Mouse (Mus musculus) midbrain, embryonic 13.5 days (tissue): Measurements from ENCODE around the gene Il1f10. TPM values are rescaled to one million over a fixed set of nuclear protein-coding genes. Genes with fewer than 3 reads are reported as not detected.

Experiments used
- ATAC-seq: fragments of 200-750 bp; cut with Nextera tagmentation; 2 replicates; pipeline ENCODE4 v1.8.0; 2017; ENCODE audit warnings: mild to moderate bottlenecking, moderate TSS enrichment, moderate library complexity
- H3K27ac ChIP-seq: fragments of 300-500 bp; sonication (generic); 2 replicates; pipeline ENCODE4 v1.5.1; 2015; ENCODE audit warnings: inconsistent platforms, mild to moderate bottlenecking, moderate library complexity
- H3K27me3 ChIP-seq: fragments of 300-500 bp; sonication (generic); 2 replicates; pipeline ENCODE4 v1.6.1; 2015; ENCODE audit warnings: mild to moderate bottlenecking, inconsistent platforms
- H3K36me3 ChIP-seq: fragments of 300-500 bp; sonication (generic); 2 replicates; pipeline ENCODE4 v1.6.1; 2015; ENCODE audit warnings: mild to moderate bottlenecking, inconsistent platforms
- H3K4me1 ChIP-seq: fragments of 300-500 bp; sonication (generic); replicated peaks from 2 replicates; pipeline ENCODE4 v1.6.1; 2015; ENCODE audit warnings: inconsistent platforms
- H3K4me2 ChIP-seq: fragments of 300-500 bp; sonication (generic); replicated peaks from 2 replicates; pipeline ENCODE4 v1.6.1; 2015; ENCODE audit warnings: moderate library complexity, mild to moderate bottlenecking, inconsistent platforms
- H3K4me3 ChIP-seq: fragments of 300-500 bp; sonication (generic); replicated peaks from 2 replicates; pipeline ENCODE4 v1.5.1; 2015; ENCODE audit warnings: mild to moderate bottlenecking, inconsistent platforms
- H3K9ac ChIP-seq: fragments of 300-500 bp; sonication (generic); replicated peaks from 2 replicates; pipeline ENCODE4 v1.6.1; 2015; ENCODE audit warnings: mild to moderate bottlenecking, inconsistent platforms
- H3K9me3 ChIP-seq: fragments of 300-500 bp; sonication (generic); 2 replicates; pipeline ENCODE4 v1.6.1; 2016; ENCODE audit warnings: mild to moderate bottlenecking, inconsistent platforms
- WGBS: fragments of 180-500 bp; shearing (Covaris S2); methylation state at CpG from one replicate; pipeline ENCODE4 v1.1.7; 2015; 5-methylcytosine and 5-hydroxymethylcytosine counted together
- polyA plus RNA-seq: library from polyadenylated mRNA; unstranded; fragments of >200 nt; fragmentation: Nextera tagmentation; extraction: Ambion mirVana; gene quantifications from 2 replicates; pipeline ENCODE4 v1.2.1, GENCODE M21; 2015

Gene Il1f10
- polyA plus RNA-seq, 1 experiment from 2014 or later, result not detected

GRCm38 (mm10) chr2:24341395-24341885 lies 50.4 kb downstream of the Il1f10 start:
- Histone ChIP-seq H3K27ac (no peak overlapping the region), H3K27me3 (no peaks in the 10 kb centered on the region), H3K9me3 (no peaks in the 10 kb centered on the region), H3K4me3 (no peak overlapping the region), H3K4me1 (no peaks in the 10 kb centered on the region), H3K4me2 (no peak overlapping the region), H3K9ac (no peak overlapping the region), H3K36me3 (no peaks in the 10 kb centered on the region)
- ATAC-seq, result no peak
- WGBS, result 83% methylated on average over 3 of the region's 3 CpGs

Other genes starting within 250 kb of the Il1f10 start
- gene Hnmt, start 241.8 kb upstream of the Il1f10 start, polyA plus RNA-seq, result 2.4 and 2.5 TPM in 2 replicates
- not detected in 2 replicates for gene Tbpl2, start 194.6 kb upstream of the Il1f10 start, polyA plus RNA-seq
- gene Il1f8, start 138.0 kb upstream of the Il1f10 start, polyA plus RNA-seq, result not detected in 2 replicates
- gene Il1f9, start 104.7 kb upstream of the Il1f10 start, polyA plus RNA-seq, result not detected in 2 replicates
- not detected in 2 replicates for gene Il1f6, start 75.8 kb upstream of the Il1f10 start, polyA plus RNA-seq
- gene Il1f5, start 14.2 kb upstream of the Il1f10 start, polyA plus RNA-seq, result not detected in 2 replicates
- gene Il1rn, start 45.7 kb downstream of the Il1f10 start, polyA plus RNA-seq, result 0.17 and 0.19 TPM in 2 replicates
- gene Psd4, start 76.4 kb downstream of the Il1f10 start, polyA plus RNA-seq, result 0.28 and 0.37 TPM in 2 replicates
- gene Pax8, start 184.4 kb downstream of the Il1f10 start, polyA plus RNA-seq, result 5.3 and 5.9 TPM in 2 replicates